Mouse (Mus musculus) adrenal gland, postnatal 14 days (tissue): ENCODE data around the gene Ccnf. TPM values are rescaled to one million over a fixed set of nuclear protein-coding genes. Genes with fewer than 3 reads are reported as not detected.
A peak's percentile ranks its signal among the peaks of the same experiment; 100 is the strongest.

Experiments
- DNase-seq: peaks from one replicate; pipeline ENCODE4 v3.0.0; 2021; ENCODE audit warnings: mixed read lengths
- long read RNA-seq, 2 experiments: library from polyadenylated mRNA; stranded (forward); transcript quantifications; one replicate each; pipeline ENCODE4 v2.0.0; 2021
- total RNA-seq: library from RNA; stranded (reverse); gene quantifications from 2 replicates; pipeline ENCODE4 v1.2.3, GENCODE M21; 2021

The Ccnf gene
- 12.0 and 12.8 TPM in 2 replicates for total RNA-seq
- long read RNA-seq, experiment 1, full-length matches to known transcripts, result 13 of 18 reads
- long read RNA-seq, experiment 1, partial matches to known transcripts, result 4 of 18 reads
- long read RNA-seq, experiment 1, other reads (novel, unspliced or antisense), result 1 of 18 reads
- long read RNA-seq, experiment 2, full-length matches to known transcripts, result 3 of 9 reads
- long read RNA-seq, experiment 2, partial matches to known transcripts, result 3 of 9 reads
- long read RNA-seq, experiment 2, other reads (novel, unspliced or antisense), result 3 of 9 reads

- peak; percentile 97 for DNase-seq
These were observed at the start of gene Ccnf for GRCm38 (mm10) chr17:24251320-24252069. TSS of gene Ccnf (minus strand) at chr17:24251484.

DNA sequence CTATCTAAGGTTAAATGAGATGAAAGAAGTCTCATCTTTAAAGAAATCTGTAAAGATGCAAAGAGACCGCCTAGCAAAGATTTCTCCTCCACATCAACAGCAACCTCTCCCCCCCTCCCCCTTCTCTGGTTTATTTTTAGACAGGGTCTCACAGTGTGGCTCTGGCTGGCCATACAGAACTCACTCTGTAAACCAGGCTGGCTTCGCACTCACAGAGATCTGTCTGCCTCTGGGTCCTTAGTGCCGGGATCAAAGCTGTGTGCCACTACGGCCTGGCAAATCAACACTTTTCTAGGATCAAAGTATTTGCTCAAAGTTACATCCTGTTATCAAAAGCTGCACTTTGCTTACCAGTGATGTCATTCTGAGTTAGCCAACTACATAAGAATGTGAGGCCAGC lies 49.4 kb upstream of the Ccnf start:
- no peak for DNase-seq

GRCm38 (mm10) chr17:24289338-24289737 lies 38.1 kb upstream of the Ccnf start:
- no peak for DNase-seq

GRCm38 (mm10) chr17:24288477-24288876 lies 37.2 kb upstream of the Ccnf start:
- DNase-seq, result no peak

DNA sequence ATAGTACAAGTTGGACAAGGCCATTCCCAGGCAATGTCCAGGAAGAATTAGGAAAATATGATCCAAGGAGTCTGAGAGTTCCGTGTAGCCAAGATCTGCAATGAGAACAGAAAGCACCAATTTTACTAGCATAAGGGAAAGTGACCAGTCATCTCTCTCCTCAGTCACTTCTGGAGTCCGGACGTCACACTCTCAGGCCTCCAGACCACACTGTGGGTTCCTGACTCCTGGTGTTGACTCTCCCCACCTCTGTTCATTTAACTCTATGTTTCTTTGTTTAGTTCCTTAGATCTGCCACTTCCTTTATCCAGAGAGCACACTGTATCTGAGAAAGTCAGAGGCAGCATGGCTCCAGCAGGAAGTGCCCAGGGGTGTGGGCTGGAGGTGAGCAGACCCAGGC lies 34.4 kb upstream of the Ccnf start:
- DNase-seq, result no peak

DNA sequence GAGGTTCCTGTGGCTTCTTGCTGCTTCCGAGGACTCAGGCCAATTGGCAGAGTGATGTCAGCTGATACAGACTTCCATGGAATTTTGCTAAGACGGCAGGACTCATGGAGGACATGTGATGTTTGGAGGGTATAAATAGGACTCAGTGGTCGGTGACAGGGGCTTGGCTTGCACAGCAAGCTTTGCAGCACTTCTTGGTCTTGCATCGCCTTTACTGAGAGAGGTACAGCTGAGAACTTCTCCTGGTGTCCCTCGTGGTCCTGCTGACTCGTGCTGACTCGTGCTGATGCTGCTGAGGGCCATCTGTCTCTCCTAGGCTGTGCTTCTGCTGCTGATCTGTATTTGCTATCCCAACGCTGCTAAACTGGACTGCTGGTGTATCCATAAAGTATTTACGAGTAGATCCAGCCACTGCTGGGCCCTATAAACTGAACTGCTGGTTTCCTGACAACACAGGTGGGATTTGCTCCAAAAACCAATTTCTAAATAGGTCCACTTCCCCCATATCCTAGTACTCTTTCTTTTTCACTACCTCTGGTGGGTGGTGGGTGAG lies 32.1 kb upstream of the Ccnf start:
- no peak for DNase-seq

DNA sequence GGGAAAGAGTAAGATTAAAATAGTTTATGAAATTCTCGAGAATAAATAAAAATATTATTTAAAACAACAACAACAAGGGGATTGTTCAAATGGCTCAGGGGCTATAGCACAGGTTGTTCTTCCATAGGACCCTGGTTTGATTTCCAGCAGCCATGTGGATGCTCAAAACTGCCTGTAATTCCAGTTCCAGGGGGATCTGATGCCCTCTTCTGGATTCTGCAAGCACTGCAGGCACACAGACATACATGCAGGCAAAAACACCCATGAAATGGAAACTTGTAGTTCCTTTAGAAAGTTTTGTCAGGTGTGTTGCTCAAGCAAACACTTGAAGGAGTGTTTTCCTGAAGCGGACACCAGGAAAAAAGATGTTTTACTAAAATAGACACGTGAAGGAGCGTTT lies 31.4 kb upstream of the Ccnf start:
- peak; percentile 12 for DNase-seq

- DNase-seq, result no peak
These were observed 28.6 kb upstream of the Ccnf start for GRCm38 (mm10) chr17:24279907-24280306.

GRCm38 (mm10) chr17:24267133-24267532 lies 15.8 kb upstream of the Ccnf start:
- DNase-seq, result no peak

GRCm38 (mm10) chr17:24264766-24265165 lies 13.5 kb upstream of the Ccnf start:
- no peak for DNase-seq

DNA sequence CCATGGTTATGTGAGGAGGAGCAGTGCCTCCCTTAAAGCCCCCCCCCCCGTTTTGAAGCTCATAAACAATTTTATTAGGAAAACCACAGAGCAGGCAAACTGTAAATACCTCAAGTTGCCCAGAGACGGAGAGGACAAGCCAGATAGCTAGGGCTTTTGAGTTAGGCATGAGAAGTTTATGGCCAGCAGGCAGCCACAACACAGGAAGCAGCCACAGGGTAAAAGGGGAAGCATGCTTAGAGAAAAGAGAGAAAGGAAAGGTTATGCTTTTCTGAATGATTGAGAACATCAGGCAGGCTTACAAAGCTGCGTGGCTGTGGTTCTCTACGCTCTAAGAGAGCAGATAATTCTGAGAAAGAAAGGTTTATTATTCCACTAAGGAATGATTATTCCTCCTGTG lies 9.2 kb upstream of the Ccnf start:
- DNase-seq, result no peak

GRCm38 (mm10) chr17:24259702-24260101 lies 8.4 kb upstream of the Ccnf start:
- DNase-seq, result no peak

- DNase-seq, result peak; percentile 43
These were observed 7.7 kb upstream of the Ccnf start for GRCm38 (mm10) chr17:24258981-24259380.

- no peak for DNase-seq
These were observed 1.0 kb upstream of the Ccnf start for GRCm38 (mm10) chr17:24252329-24252728.

GRCm38 (mm10) chr17:24250988-24251319 lies 330 bp downstream of the Ccnf start:
- DNase-seq, result no peak

DNA sequence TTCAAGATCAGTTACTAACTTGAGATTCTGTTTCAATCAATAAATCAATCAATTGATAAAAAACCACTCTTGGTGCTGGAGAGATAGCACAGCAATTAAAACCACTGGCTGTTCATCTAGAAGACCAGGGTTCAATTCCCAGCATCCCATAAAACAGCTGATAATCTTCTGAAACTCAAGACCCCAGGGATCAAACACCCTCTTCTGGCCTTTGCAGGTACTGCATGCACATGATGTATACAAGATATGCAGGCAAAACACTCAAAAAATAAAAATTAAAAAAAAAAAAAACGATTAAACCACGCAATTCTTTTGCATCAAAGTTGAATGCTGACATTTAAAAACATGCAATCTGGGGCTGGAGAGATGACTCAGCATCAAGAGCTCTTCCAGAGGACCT lies 2.6 kb downstream of the Ccnf start:
- DNase-seq, result no peak

DNA sequence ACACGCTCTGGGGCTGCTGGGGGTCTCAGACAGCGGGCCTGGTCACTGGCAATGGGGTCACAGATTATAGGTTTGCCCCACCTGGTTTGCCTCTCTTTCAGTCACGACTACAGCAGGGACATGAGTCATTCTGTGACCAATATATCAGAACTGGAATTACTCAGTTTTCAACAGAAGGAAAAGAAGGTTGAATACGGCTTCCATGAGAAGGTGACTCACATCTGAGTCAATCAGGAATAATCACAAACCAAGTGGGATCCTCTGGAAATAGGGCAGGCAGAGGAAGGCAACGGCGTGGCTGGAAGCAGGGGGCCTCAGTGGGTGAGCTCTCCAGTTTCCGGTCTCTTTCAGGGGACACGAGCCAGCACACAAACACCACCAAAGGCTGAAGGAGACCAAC lies 7.2 kb downstream of the Ccnf start:
- no peak for DNase-seq

DNA sequence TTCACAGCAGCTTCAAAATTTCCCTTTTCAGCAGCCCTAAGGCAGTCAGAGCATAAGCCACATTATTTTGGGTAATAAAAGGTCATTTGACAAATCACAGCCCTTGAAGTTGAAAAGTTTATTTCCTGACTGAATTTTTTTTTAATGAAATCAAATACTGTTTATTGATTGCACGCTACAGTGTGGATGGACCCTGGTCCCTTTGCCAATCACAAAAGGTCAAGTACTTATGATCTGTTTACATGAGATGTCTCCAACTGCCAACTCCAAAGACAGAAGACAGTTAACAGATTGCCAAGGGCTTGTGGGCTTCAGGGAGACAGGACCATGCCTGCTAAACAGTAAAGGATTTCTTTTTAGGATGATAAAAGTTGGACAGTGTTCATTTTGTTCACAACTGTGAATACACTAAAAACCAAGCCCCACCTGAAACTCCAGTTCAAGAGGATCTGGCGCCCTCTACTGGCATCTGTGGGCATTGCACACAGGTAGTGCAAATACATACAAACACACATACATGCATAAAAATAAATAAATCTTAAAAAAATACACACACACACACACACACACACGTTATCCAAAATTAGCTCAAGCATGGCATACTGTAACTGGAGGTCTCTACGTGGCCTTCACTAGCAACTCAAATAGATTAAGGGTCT lies 7.8 kb downstream of the Ccnf start:
- peak; percentile 67 for DNase-seq

DNA sequence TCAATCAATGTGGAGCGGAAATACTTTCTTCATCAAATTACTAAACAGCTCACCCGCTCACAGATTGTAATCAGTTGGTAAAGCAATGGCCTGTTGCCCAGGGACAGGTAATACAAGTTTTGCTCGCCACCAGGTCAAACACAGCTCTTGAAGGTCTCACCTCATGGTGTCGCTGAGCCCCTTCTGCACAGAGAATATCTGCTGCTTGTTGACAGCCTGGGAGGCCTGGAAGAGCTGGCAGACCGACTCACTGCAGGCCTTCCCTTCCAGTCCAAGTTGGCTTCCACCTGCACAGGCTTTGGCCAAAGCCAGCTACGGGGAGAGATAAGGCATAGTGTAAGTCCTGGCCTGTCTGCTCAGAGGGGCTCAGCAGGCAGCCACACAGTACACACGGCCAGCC lies 14.4 kb downstream of the Ccnf start:
- no peak for DNase-seq

- no peak for DNase-seq
These were observed 14.8 kb downstream of the Ccnf start for GRCm38 (mm10) chr17:24236479-24236878.

GRCm38 (mm10) chr17:24227941-24228340 lies 23.3 kb downstream of the Ccnf start:
- DNase-seq, result no peak

DNA sequence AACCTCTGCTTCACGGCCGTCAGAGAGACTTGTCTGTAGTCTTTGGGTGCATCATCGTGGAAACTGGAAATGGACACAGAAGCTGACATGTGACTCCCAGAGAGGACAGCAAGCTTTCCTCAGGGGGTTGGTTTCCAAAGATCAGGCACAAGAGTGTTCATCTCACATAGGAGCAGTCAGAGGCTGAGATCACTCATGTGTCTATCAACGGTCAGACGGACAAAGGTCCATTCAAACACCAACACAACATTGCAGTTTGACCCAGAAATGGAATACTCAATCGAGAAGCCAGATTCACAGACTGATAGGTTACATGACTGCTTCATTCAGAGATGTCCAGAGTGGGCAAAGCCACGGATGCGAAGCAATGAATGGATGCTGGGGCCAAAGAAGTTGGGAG lies 24.6 kb downstream of the Ccnf start:
- DNase-seq, result no peak

- no peak for DNase-seq
These were observed 25.4 kb downstream of the Ccnf start for GRCm38 (mm10) chr17:24225851-24226250.
